Mouse (Mus musculus) neural tube, embryonic 11.5 days (tissue): ENCODE results near the gene Elmo2. TPM values are rescaled to one million over a fixed set of nuclear protein-coding genes. Genes with fewer than 3 reads are reported as not detected.

Experiments
- ATAC-seq: fragments of 200-750 bp; cut with Nextera tagmentation; 2 replicates; pipeline ENCODE4 v1.8.0; 2017; ENCODE audit warnings: moderate number of reproducible peaks, mild to moderate bottlenecking, moderate TSS enrichment, moderate library complexity; ENCODE audit not compliant: insufficient read depth, low FRiP score, low TSS enrichment
- DNase-seq: peaks from one replicate; pipeline ENCODE4 v3.0.0-alpha.2; 2015; ENCODE audit warnings: low spot score
- H3K27ac ChIP-seq: fragments of 300-500 bp; sonication (generic); 2 replicates; pipeline ENCODE4 v1.5.1; 2014; ENCODE audit warnings: low read depth, mild to moderate bottlenecking, low read length
- H3K27me3 ChIP-seq: fragments of 300-500 bp; sonication (generic); 2 replicates; pipeline ENCODE4 v1.6.1; 2014; ENCODE audit warnings: mild to moderate bottlenecking, low read length, mixed read lengths; ENCODE audit not compliant: control insufficient read depth, insufficient read depth
- H3K36me3 ChIP-seq: fragments of 300-500 bp; sonication (generic); 2 replicates; pipeline ENCODE4 v1.6.1; 2014; ENCODE audit warnings: mild to moderate bottlenecking, low read length, moderate library complexity, mixed read lengths; ENCODE audit not compliant: control insufficient read depth, insufficient read depth
- H3K4me1 ChIP-seq: fragments of 300-500 bp; sonication (generic); 2 replicates; pipeline ENCODE4 v1.6.1; 2014; ENCODE audit warnings: low read length, mixed read lengths; ENCODE audit not compliant: control insufficient read depth, insufficient read depth
- H3K4me2 ChIP-seq: fragments of 300-500 bp; sonication (generic); 2 replicates; pipeline ENCODE4 v1.6.1; 2014; ENCODE audit warnings: low read depth, mild to moderate bottlenecking, moderate library complexity
- H3K4me3 ChIP-seq: fragments of 300-500 bp; sonication (generic); 2 replicates; pipeline ENCODE4 v1.5.1; 2014; ENCODE audit warnings: low read depth, low read length
- H3K9ac ChIP-seq: fragments of 300-500 bp; sonication (generic); 2 replicates; pipeline ENCODE4 v1.6.1; 2014; ENCODE audit warnings: mild to moderate bottlenecking, low read length
- H3K9me3 ChIP-seq: fragments of 300-500 bp; sonication (generic); 2 replicates; pipeline ENCODE4 v1.6.1; 2016; ENCODE audit warnings: low read length; ENCODE audit not compliant: control insufficient read depth
- WGBS: fragments of 180-500 bp; shearing (Covaris S2); extraction: QIAGEN DNeasy Blood & Tissue Kit; methylation state at CpG from one replicate; pipeline ENCODE4 v1.1.7; 2014; 5-methylcytosine and 5-hydroxymethylcytosine counted together
- polyA plus RNA-seq: library from polyadenylated mRNA; unstranded; fragments of >200 nt; fragmentation: Nextera tagmentation; extraction: Ambion mirVana; gene quantifications from 2 replicates; pipeline ENCODE4 v1.2.1, GENCODE M21; 2014

Elmo2 gene
- polyA plus RNA-seq, 1 experiment from 2014 or later, result 97.7 TPM

- no peak overlapping the region for H3K4me3 ChIP-seq
- no peaks in the 10 kb centered on the region for H3K9me3 ChIP-seq
- no peak for DNase-seq
- H3K4me2 ChIP-seq, result no peak overlapping the region
- peaks cover 14% of the 10 kb centered on the region for H3K4me1 ChIP-seq
- H3K27ac ChIP-seq, result no peak overlapping the region
- H3K9ac ChIP-seq, result no peak overlapping the region
- WGBS, result 49% methylated on average over 3 of the region's 3 CpGs
- ATAC-seq, result no peak
- no peaks in the 10 kb centered on the region for H3K36me3 ChIP-seq
- H3K27me3 ChIP-seq, result no peaks in the 10 kb centered on the region
These were observed 3.4 kb upstream of the Elmo2 start for GRCm38 (mm10) chr2:165329703-165330102.

DNA sequence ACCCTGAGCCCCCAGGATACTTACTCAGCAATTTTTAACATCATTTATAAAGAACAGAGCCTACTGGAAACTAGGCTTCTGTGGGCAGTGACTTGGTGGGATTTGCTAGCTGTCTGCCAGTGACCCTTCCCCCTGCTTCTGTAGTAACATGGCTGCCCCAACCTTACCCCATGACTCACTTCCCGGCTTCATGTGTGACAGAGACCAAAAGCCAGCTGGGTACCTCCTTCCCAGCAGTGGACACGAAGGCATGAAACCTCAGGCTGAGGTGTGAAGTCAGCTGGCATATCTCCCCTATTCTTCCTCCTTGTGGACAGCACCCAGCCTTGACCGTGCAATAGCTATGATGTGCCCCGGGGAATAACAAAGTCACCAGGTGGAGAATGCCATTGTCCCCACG lies 2.5 kb upstream of the Elmo2 start:
- ATAC-seq (no peak), DNase-seq (no peak)
- Histone ChIP-seq H3K4me1 (peaks cover 24% of the 10 kb centered on the region), H3K9me3 (no peaks in the 10 kb centered on the region), H3K4me3 (no peak overlapping the region), H3K27me3 (no peaks in the 10 kb centered on the region), H3K4me2 (no peak overlapping the region), H3K36me3 (no peaks in the 10 kb centered on the region), H3K9ac (no peak overlapping the region), H3K27ac (no peak overlapping the region)
- WGBS, result 71% methylated on average over 5 of the region's 5 CpGs

- Histone ChIP-seq H3K9me3 (no peaks in the 10 kb centered on the region), H3K9ac (peak overlapping the region; percentile 65), H3K27ac (no peak overlapping the region), H3K4me1 (peaks cover 30% of the 10 kb centered on the region), H3K4me2 (peak overlapping the region; percentile 91), H3K4me3 (0 out of 2 replicates have a peak overlapping the region, but pooled peaks have one; percentile 89), H3K27me3 (no peaks in the 10 kb centered on the region), H3K36me3 (no peaks in the 10 kb centered on the region)
- no peak for DNase-seq
- no peak for ATAC-seq
- WGBS, result 45% methylated on average over 7 of the region's 7 CpGs
These were observed 1.1 kb upstream of the Elmo2 start for GRCm38 (mm10) chr2:165327386-165327785.

- H3K4me1 ChIP-seq, result peaks cover 40% of the 10 kb centered on the region
- no peaks in the 10 kb centered on the region for H3K36me3 ChIP-seq
- H3K9me3 ChIP-seq, result no peaks in the 10 kb centered on the region
- DNase-seq, result no peak
- H3K4me3 ChIP-seq, result peak overlapping the region; percentile 89
- no peak overlapping the region for H3K27ac ChIP-seq
- peak; percentile 43 for ATAC-seq
- 2% methylated on average over 30 of the region's 30 CpGs for WGBS
- peak overlapping the region; percentile 86 for H3K9ac ChIP-seq
- peak overlapping the region; percentile 91 for H3K4me2 ChIP-seq
- H3K27me3 ChIP-seq, result no peaks in the 10 kb centered on the region
These were observed 567 bp downstream of the Elmo2 start for GRCm38 (mm10) chr2:165325521-165326303.

- ATAC-seq, result no peak
- Histone ChIP-seq H3K9me3 (no peaks in the 10 kb centered on the region), H3K36me3 (no peaks in the 10 kb centered on the region), H3K27ac (no peak overlapping the region), H3K27me3 (no peaks in the 10 kb centered on the region), H3K4me2 (no peak overlapping the region), H3K4me3 (no peak overlapping the region), H3K4me1 (peaks cover 40% of the 10 kb centered on the region), H3K9ac (peak overlapping the region; percentile 32; the same call in 1 of the 2 replicates)
- whole genome bisulfite sequencing, result 43% methylated on average over 5 of the region's 5 CpGs
- no peak for DNase-seq
These were observed 2.4 kb downstream of the Elmo2 start for GRCm38 (mm10) chr2:165323928-165324327.

- Histone ChIP-seq H3K27ac (no peak overlapping the region), H3K27me3 (no peaks in the 10 kb centered on the region), H3K4me3 (no peak overlapping the region), H3K4me1 (peaks cover 42% of the 10 kb centered on the region), H3K9me3 (no peaks in the 10 kb centered on the region), H3K36me3 (no peaks in the 10 kb centered on the region), H3K4me2 (no peak overlapping the region), H3K9ac (no peak overlapping the region)
- no peak for DNase-seq
- no peak for ATAC-seq
- WGBS, result 39% methylated on average over 5 of the region's 5 CpGs
These were observed 2.8 kb downstream of the Elmo2 start for GRCm38 (mm10) chr2:165323484-165323883.

- Histone ChIP-seq H3K9ac (no peak overlapping the region), H3K4me3 (no peak overlapping the region), H3K27me3 (no peaks in the 10 kb centered on the region), H3K9me3 (no peaks in the 10 kb centered on the region), H3K27ac (no peak overlapping the region), H3K4me1 (peaks cover 52% of the 10 kb centered on the region), H3K4me2 (no peak overlapping the region), H3K36me3 (no peaks in the 10 kb centered on the region)
- 91% methylated on average over 22 of the region's 22 CpGs for WGBS
- ATAC-seq (no peak), DNase-seq (no peak)
These were observed 4.1 kb downstream of the Elmo2 start for GRCm38 (mm10) chr2:165321981-165322735.

GRCm38 (mm10) chr2:165321381-165321888 lies 4.8 kb downstream of the Elmo2 start:
- no peak overlapping the region for H3K4me2 ChIP-seq
- ATAC-seq (no peak), DNase-seq (no peak)
- H3K36me3 ChIP-seq, result no peaks in the 10 kb centered on the region
- no peak overlapping the region for H3K4me3 ChIP-seq
- no peaks in the 10 kb centered on the region for H3K9me3 ChIP-seq
- no peak overlapping the region for H3K9ac ChIP-seq
- peaks cover 53% of the 10 kb centered on the region for H3K4me1 ChIP-seq
- 54% methylated on average over 8 of the region's 8 CpGs for WGBS
- H3K27ac ChIP-seq, result 0 out of 2 replicates have a peak overlapping the region, but pooled peaks have one; percentile 23
- H3K27me3 ChIP-seq, result no peaks in the 10 kb centered on the region
